Mouse (Mus musculus) thymus, adult 2 months (tissue): ENCODE results near the gene Prr14. TPM values are rescaled to one million over a fixed set of nuclear protein-coding genes. Genes with fewer than 3 reads are reported as not detected.
"Not testable (repeated sequence)": the region's sequence is repeated elsewhere in the genome, so short reads cannot be mapped to it uniquely, and the experiment has no call there.

ENCODE experiments used
- DNase-seq: peaks from one replicate; pipeline ENCODE4 v3.0.0; 2021
- H3K27ac ChIP-seq: fragments of 200-500 bp; 2 replicates; pipeline ENCODE4 v1.5.1; 2012; ENCODE audit warnings: low read length, control low read depth; ENCODE audit not compliant: control insufficient read depth, insufficient read depth
- H3K27me3 ChIP-seq: fragments of 200-500 bp; 2 replicates; pipeline ENCODE4 v1.6.1; 2012; ENCODE audit warnings: mild to moderate bottlenecking, low read length, moderate library complexity, mixed read lengths; ENCODE audit not compliant: control insufficient read depth, insufficient read depth
- H3K36me3 ChIP-seq: fragments of 200-500 bp; 2 replicates; pipeline ENCODE4 v1.6.1; 2012; ENCODE audit warnings: mild to moderate bottlenecking, low read length, moderate library complexity; ENCODE audit not compliant: control insufficient read depth, insufficient read depth
- H3K4me1 ChIP-seq: fragments of 200-500 bp; replicated peaks from 2 replicates; pipeline ENCODE4 v1.6.1; 2012; ENCODE audit warnings: low read length; ENCODE audit not compliant: control insufficient read depth, insufficient read depth
- H3K4me3 ChIP-seq: fragments of 200-500 bp; 2 replicates; pipeline ENCODE4 v1.5.1; 2012; ENCODE audit warnings: mild to moderate bottlenecking, low read length, control low read depth, moderate library complexity; ENCODE audit not compliant: control insufficient read depth, insufficient read depth
- CTCF ChIP-seq: fragments of 200-500 bp; IDR thresholded peaks from 2 replicates; pipeline ENCODE4 v1.5.1; 2012; ENCODE audit warnings: mild to moderate bottlenecking, control low read depth, low read length, moderate library complexity, borderline replicate concordance; ENCODE audit not compliant: control insufficient read depth, poor library complexity, insufficient read depth; ENCODE audit errors: extremely low read depth
- POLR2A ChIP-seq: fragments of 200-500 bp; IDR thresholded peaks from 2 replicates; pipeline ENCODE4 v1.6.1; 2012; ENCODE audit warnings: mild to moderate bottlenecking, low read length, control low read depth, moderate library complexity; ENCODE audit not compliant: control insufficient read depth, poor library complexity, insufficient read depth; ENCODE audit errors: extremely low read depth
- WGBS: fragments of 180-500 bp; shearing (Covaris S2); methylation state at CpG from one replicate; pipeline ENCODE4 v1.1.7; 2018; 5-methylcytosine and 5-hydroxymethylcytosine counted together
- polyA plus RNA-seq: library from polyadenylated mRNA; depleted of rRNA; stranded (reverse); fragments of >200 nt; gene quantifications from 2 replicates; pipeline ENCODE4 v1.2.3, GENCODE M21; 2012

Prr14 gene
- polyA plus RNA-seq, 1 experiment, result 212 TPM

DNA sequence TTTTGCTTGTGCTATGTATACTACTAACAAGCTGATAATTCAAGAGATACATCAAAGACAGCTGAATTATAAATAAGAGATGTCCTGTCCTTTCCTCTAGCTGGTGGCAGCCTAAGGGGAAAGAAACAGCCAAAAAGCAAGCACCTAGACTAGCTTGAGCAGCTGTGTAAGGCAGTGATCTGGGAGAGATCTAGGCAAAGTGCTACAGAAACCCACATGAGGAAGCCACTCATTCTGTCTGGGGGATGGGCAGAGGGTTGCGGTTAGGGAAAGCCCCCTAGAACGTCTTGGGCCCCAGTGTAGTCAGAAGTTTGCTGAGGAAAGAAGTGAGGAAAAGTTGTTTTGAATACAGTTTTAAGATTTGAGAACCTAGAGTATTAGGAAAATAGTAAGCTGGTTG is 20.9 kb downstream of the Prr14 start:
- peak; percentile 78 for DNase-seq
- Histone ChIP-seq H3K36me3 (peaks cover 45% of the 10 kb centered on the region), H3K4me1 (peaks cover 6% of the 10 kb centered on the region), H3K27me3 (no peaks in the 10 kb centered on the region), H3K27ac (peak overlapping the region; percentile 85), H3K4me3 (peak overlapping the region; percentile 57)
- WGBS, result 0% methylated on average over 2 of the region's 2 CpGs
- TF ChIP-seq POLR2A, result no peak
- no peak for TF ChIP-seq CTCF

DNA sequence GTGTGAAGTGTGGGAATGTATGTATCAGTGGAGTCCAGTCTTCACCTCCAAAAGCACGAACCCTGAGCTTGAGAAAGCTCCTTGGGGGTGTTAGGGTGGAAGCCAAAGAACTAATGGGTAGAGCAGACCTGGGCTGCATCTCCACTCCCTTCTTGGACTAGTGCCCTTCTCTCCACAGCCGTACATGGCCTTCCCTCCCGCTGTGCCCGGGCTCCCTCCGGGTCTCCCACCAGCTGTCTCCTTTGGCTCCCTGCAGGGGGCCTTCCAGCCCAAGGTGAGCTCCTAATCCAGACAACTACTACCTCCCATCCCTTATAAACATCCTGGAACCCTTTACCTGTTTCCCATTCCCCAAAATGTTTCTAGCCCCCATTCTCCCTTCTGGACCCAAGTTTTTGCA is 26.0 kb downstream of the Prr14 start:
- Histone ChIP-seq H3K4me3 (no peak overlapping the region), H3K4me1 (peaks cover 6% of the 10 kb centered on the region), H3K36me3 (peaks cover 83% of the 10 kb centered on the region), H3K27ac (no peak overlapping the region), H3K27me3 (no peaks in the 10 kb centered on the region)
- TF ChIP-seq POLR2A (no peak), CTCF (no peak)
- DNase-seq, result no peak
- WGBS, result 94% methylated on average over 5 of the region's 5 CpGs

DNA sequence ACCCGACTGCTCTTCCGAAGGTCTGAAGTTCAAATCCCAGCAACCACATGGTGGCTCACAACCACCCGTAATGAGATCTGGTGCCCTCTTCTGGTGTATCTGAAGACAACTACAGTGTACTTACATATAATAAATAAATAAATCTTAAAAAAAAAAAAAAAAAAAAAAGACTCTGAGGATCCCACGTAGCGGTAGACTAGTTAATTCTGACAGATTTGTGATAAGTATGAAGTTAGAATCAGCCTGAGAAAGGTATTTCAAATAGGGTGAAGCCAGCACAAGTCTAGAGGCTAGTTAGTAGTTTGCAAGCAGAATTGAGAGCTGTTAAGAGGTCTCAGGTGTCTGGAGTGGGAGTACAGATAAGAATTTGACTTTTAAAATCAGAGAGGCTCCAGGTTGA is 29.0 kb downstream of the Prr14 start:
- H3K36me3 ChIP-seq, result peaks cover 78% of the 10 kb centered on the region
- H3K27ac ChIP-seq, H3K27me3 ChIP-seq, H3K4me1 ChIP-seq, DNase-seq, H3K4me3 ChIP-seq: not testable (repeated sequence)
- WGBS, result 91% methylated on average over 4 of the region's 5 CpGs

DNA sequence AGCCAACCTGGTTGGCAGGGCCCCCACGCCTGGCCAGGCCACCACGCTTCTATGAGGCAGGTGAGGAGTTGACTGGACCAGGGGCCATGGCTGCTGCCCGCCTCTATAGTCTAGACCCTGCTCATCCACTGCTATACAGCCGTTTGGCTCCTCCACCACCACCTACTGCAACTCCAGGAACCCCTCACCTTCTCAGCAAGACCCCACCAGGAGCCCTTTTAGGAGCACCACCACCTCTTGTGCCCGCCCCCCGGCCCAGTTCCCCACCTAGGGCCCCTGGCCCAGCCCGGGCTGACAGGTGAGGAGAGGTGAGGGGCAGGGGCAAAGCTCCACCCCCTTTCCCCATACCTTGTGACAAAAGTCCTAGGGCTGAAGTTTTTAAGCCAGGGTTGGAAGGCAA is 30.6 kb downstream of the Prr14 start:
- H3K36me3 ChIP-seq, result peaks cover 64% of the 10 kb centered on the region
- TF ChIP-seq POLR2A (no peak), CTCF (no peak)

DNA sequence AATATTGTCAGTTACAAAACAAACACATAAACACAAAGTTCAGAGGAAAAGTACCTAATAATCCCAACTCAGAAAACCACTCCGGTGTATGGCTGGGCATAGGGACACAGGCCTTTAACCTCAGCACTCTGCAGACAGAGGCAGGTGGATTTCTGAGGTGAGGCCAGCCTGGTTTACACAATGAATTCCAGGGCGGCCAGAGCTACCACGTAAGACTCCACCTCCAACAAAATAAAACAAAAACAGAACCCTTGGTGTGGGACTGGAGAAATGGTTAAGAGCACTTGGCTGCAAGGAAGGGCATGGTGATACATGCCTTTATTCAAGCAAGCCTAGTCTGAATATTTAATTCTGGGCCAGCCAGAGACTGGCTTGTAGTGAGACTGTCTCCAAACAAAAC is 32.4 kb downstream of the Prr14 start:
- no peaks in the 10 kb centered on the region for H3K27me3 ChIP-seq
- peaks cover 46% of the 10 kb centered on the region for H3K36me3 ChIP-seq
- H3K27ac ChIP-seq, result no peak overlapping the region
- DNase-seq, result no peak
- no peak overlapping the region for H3K4me3 ChIP-seq
- 98% methylated on average over 3 of the region's 3 CpGs for WGBS
- no peaks in the 10 kb centered on the region for H3K4me1 ChIP-seq
- no peak for TF ChIP-seq CTCF
- TF ChIP-seq POLR2A, result no peak

More for the DNA sequence above, 30.6 kb downstream of the Prr14 start:
- DNase-seq, result no peak
- Histone ChIP-seq H3K27me3 (no peaks in the 10 kb centered on the region), H3K4me1 (no peaks in the 10 kb centered on the region), H3K27ac (no peak overlapping the region), H3K4me3 (no peak overlapping the region)
- WGBS, result over 99% methylated on average over 7 of the region's 7 CpGs

DNA sequence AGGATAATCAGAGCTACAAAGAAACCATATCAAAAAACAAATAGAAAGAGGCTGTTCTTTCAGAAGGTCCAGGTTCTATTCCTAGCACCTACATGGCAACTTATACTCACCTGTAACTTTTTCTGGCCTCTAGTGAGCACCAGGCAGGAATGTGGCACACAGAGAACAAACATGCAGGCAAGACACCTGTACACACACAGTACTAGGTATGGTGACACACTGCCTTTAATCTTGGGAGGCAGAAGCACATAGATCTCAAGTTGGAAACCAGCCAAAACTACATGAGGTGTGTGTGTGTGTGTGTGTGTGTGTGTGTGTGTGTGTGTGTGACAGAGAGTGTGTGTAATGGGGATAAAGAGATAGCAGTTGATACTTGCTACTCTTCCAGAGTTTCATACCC is 35.2 kb downstream of the Prr14 start:
- TF ChIP-seq POLR2A (no peak), CTCF (no peak)
- Histone ChIP-seq H3K27ac (no peak overlapping the region), H3K36me3 (peaks cover 20% of the 10 kb centered on the region), H3K4me3 (no peak overlapping the region), H3K4me1 (no peaks in the 10 kb centered on the region), H3K27me3 (no peaks in the 10 kb centered on the region)
- no peak for DNase-seq

- no peak for DNase-seq
- Histone ChIP-seq H3K36me3 (no peaks in the 10 kb centered on the region), H3K27ac (no peak overlapping the region), H3K4me3 (no peak overlapping the region), H3K4me1 (no peaks in the 10 kb centered on the region), H3K27me3 (no peaks in the 10 kb centered on the region)
- 91% methylated on average over 2 of the region's 2 CpGs for WGBS
- TF ChIP-seq CTCF (no peak), POLR2A (no peak)
Measured at GRCm38 (mm10) chr7:127497382-127497781, 38.0 kb downstream of the Prr14 start.

DNA sequence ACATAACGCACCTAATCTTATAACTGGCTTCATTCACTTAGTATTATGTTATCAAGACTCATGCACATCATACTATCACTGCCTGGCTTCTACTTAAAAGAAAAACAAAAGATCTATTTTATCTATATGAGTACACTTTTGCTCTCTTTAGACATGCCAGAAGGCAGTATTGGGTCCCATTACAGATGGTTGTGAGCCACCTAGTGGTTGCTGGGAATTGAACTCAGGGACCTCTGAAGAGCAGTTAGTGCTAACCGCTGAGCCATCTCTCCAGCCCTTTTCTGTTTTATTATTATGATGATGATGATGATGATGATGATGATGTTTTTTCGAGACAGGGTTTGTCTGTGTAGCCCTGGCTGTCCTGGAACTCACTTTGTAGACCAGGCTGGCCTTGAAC is 39.0 kb downstream of the Prr14 start:
- H3K27ac ChIP-seq, result no peak overlapping the region
- H3K4me1 ChIP-seq, result no peaks in the 10 kb centered on the region
- H3K36me3 ChIP-seq, result no peaks in the 10 kb centered on the region
- peak; percentile 64 for DNase-seq
- no peak overlapping the region for H3K4me3 ChIP-seq
- TF ChIP-seq POLR2A, result no peak
- TF ChIP-seq CTCF, result no peak
- no peaks in the 10 kb centered on the region for H3K27me3 ChIP-seq
- WGBS, result 52% methylated on average over 3 of the region's 3 CpGs
